Mouse (Mus musculus) cerebellum, postnatal 36 days (tissue): ENCODE measurements at regions not wholly inside any gene's neighbourhood (a gene's known extent, or its start where the extent isn't known, plus 50 kb on each side); places are given as distances from the start of the nearest gene placed in this dataset.

Experiments used
- DNase-seq, 2 experiments: peaks; one replicate each; pipeline ENCODE4 v3.0.0; 2021 to 2022; ENCODE audit warnings: mixed read lengths in 2 of 2

- peak; percentile 75 to 79 for DNase-seq
Measured at GRCm38 (mm10) chr3:151366302-151366701, 71.4 kb upstream of the Adgrl4 start.

GRCm38 (mm10) chr3:151366707-151367306, 70.9 kb upstream of the Adgrl4 start:
- no peak for DNase-seq

- no peak for DNase-seq
Measured at GRCm38 (mm10) chr3:151383326-151384019, 54.2 kb upstream of the Adgrl4 start.

DNA sequence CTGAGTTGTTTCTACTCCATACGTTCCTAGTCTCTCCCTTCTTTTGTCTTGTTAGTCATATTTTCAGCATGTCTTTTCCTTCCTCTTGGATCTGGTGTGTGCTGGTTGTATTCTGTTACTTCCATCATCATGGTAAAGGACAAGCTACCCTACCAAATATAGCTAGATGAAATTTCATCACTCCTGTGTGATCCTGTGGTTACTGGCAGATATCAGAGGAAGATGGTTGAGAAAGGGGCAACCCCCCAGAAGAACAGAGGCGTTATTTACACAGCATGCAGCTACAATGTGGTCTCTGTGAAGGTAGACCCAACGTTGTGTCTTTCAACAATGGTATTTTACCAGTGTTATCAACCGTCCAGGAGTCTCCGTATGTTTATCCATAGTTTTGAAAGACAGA, 52.8 kb upstream of the Adgrl4 start:
- no peak for DNase-seq

- DNase-seq, result no peak
Measured at GRCm38 (mm10) chr3:151386103-151386502, 51.6 kb upstream of the Adgrl4 start.
